Mouse (Mus musculus): ENCODE data around the gene Antxr2. TPM values are rescaled to one million over a fixed set of nuclear protein-coding genes. Genes with fewer than 3 reads are reported as not detected.

The Antxr2 gene
- total RNA-seq, 2 experiments from 2014 or later, result 3.1 to 4.8 TPM

DNA sequence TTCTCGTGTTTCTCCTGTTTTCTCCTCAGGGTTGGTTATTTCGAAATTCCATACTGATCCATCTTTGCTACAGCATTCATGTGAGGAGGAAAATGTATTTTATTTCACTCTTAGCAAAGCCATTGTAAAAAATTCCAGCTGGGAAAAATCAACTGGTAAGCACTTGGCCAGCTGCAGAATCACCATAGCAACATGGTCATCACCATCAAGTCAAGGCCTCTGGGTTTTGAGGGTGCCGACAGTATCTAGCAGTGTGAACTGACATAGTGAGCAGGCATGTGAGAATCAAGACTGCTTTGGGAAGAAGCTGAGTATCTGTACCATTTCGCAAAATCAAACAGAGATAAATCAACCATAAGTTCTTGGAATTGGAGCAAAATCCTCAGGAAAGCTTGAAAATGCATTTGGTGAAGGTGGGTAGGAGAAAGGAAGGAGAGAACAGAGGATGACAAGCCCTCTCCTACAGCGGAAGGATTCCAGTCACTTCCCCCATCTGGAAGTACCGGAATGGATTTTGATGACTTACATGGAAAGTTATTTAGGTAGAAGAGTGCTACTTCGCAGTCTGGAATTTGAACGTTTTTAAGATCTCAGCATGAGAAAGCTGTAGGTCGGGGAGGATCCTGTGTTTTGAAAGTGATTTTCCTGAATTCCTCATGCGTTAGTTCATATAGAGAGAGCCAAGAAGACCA is 183.5 kb downstream of the Antxr2 start:
- no peak for ATAC-seq (replicated peaks; ENCODE audit: low FRiP score, poor library complexity, severe bottlenecking)

DNA sequence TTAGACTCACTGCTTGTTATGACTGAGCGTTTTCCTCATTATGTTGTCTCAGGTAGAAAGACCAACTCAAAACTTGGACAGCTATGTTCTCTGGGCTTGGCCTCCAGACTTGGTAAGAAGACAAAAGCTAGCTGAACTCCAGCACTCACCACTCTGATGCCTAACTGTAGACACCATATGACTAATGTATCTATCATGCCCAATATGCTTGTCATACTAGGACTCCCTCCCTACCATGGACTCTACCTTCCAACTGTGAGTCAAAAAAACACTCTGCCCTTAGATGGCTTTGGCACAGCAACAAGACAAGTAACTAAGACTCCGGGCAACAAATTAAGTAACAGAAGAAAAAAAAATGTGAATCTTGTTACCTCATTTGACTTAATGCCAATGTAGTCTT is 184.3 kb downstream of the Antxr2 start:
- ATAC-seq (replicated peaks; ENCODE audit: low FRiP score, poor library complexity, severe bottlenecking), result no peak

DNA sequence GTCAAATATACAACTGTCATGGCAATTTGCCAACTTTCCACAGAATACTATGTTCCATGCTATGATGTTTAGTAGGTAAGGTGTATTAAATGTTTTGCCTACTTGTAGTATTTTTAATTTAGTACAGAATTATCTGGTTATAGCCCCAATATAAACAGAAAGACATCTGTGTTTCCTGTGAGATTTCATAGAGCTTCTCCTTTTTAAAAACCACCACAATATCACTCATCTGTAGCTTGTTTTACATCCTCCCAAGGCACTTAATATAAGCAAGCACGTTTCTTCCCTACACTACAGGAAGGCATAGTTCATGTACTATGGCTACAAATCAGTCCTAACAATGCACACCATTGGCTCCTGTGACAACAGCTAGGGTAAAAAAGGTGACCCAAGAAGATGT is 188.8 kb downstream of the Antxr2 start:
- no peak for ATAC-seq (replicated peaks; ENCODE audit: low FRiP score, poor library complexity, severe bottlenecking)

DNA sequence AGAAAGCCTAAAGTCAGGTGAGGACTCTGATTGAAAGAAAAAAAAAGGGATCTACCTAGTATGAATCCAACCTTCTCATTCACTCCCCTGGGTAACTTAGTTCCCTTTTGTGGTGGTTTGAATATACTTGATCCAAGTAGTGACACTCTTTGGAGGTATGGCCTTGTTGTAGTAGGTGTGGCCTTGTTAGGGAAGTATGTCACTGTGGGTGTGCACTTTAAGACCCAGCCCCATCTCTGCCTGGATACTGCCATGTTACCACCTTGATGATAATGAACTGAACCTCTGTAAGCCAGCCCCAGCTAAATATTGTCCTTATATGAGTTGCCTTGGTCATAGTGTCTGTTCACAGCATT is 190.9 kb downstream of the Antxr2 start:
- ATAC-seq (replicated peaks; ENCODE audit: low FRiP score, poor library complexity, severe bottlenecking), result no peak

DNA sequence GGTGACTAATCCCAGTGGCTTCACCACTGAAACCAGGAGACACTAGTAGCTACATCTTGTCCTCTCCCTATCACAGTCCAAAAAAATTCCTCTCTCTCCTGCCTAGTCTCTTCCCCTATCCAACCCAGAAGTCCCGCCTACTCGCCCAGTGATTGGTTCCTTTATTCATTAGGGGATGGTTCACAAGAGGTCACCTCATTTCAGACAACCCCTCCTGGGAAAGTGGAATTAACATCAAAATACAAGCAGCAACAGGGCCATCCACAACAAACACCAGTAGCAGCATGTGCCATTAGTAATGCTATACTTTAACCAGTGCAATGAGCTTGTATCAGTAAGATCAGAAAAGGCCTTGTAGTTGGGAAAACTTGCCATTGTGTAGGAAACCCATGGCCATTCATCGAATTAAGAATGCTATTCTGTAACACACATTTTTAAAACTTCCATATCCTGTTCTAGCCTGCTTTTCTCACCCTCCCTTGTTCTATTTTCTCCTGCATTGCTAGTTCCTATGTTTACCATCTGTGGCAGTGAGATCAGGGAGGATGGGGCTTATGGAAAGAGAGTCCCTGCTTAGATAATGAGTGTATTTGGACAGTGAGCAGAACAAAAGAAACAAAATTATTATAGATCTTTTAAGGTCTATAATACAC is 191.4 kb downstream of the Antxr2 start:
- no peak for ATAC-seq (replicated peaks; ENCODE audit: low FRiP score, poor library complexity, severe bottlenecking)

DNA sequence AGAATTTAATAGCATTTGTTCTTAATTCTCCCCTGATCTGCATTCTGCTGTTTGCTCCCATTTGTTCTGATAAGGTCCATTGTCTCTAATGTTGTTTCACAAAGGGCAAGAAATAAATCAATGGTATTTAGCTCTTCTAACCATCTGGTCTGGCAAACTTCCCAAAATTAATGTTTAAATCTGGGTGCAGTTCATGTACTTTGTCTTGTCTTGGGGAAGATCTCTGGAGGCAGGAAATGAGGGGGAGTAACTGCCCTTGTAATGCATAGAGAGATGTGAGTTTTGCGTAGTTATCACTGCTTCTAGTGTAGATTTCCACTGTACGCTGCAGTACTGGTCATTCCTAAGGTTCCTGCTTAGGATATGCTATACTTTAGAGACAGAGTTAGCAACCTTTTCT is 193.5 kb downstream of the Antxr2 start:
- ATAC-seq (replicated peaks; ENCODE audit: low FRiP score, poor library complexity, severe bottlenecking), result no peak

DNA sequence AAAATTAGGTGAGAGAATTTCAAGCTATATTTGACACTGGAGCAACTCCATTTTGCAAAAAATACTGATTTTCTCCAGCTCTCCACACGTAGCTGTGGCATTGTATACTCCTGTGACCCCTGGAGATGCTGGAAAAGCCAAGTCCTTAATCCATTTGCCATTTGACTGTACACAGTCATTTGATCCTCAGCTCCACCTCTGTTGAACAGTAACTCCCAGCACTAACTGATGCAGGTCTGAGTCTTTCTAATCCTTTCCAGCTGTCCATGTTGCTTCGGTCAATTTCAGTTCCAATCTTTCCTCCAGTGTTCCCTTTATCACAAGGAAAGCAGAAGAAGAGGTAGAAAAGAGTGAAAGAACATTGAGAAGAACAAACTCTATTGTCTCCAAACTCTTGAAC is 195.4 kb downstream of the Antxr2 start:
- ATAC-seq (replicated peaks; ENCODE audit: low FRiP score, poor library complexity, severe bottlenecking), result no peak

DNA sequence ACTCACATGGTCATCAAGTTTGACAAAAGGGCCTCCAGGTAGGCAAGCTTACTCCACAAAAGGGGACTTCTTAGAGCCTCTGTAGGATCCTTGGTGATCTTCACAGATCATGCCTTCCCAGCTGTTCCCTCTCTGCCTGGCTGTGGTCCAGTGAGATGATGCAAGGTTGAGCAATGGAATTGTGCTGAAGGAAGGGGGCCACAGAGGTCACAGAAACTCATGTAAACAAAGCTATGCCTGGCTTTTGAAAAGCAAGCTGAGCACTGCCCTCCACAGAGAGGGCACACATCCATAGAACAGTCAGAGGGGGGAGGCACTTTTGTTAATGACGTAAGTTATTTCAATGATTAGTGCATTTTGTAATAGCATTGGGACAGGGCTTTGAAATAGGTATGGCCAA is 196.1 kb downstream of the Antxr2 start:
- ATAC-seq (replicated peaks; ENCODE audit: low FRiP score, poor library complexity, severe bottlenecking), result no peak

Other genes with a start within 250 kb of the Antxr2 start
- not detected in 2 replicates for gene Prdm8, start 136.2 kb upstream of the Antxr2 start, total RNA-seq (2015; ENCODE audit: low replicate concordance)
- not detected in 2 replicates for gene Prdm8, start 136.2 kb upstream of the Antxr2 start, total RNA-seq (2017; ENCODE audit: low replicate concordance)
- not detected in 2 replicates for gene Fgf5, start 223.1 kb upstream of the Antxr2 start, total RNA-seq (2015; ENCODE audit: low replicate concordance)
- gene Fgf5, start 223.1 kb upstream of the Antxr2 start, total RNA-seq (2017; ENCODE audit: low replicate concordance), result not detected in 2 replicates

All from erythroblast, adult 5-6 weeks (primary cell).